ENCODE assay signal across 26 mouse cellular contexts in the genomic region with DNA sequence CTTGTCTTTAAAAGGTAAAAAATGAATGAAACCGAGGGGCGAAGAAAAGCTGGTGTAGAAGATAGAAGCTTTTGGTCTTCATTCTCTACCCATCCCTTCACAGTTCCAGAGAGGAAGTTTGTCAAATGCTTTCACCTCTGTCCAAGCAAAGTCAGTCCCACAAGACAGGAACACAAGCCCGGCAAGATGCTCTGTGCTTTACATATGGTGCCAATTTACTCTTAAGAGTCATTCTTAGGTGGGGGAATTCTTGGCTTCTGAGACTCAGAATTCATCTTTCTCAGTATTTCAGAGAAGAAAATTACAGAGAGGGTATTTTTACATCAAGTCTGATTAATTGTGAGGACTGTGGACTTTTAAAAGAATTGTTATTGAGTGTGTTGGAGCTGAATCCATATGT.
"Had no signal": no experiment of that assay in that cellular context is flagged by ENCODE, and none has a peak within 500 bp of the region (broad histone marks: within the 10 kb centered on the region; RNA-seq: fewer than 3 reads in every experiment).

No protein-coding gene starts in this region.

- H3K27me3 ChIP-seq: heart, embryonic 12.5 days; hindbrain, embryonic 12.5 days; kidney, embryonic 15.5 days; limb, embryonic 13.5 days; limb, embryonic 15.5 days; liver, embryonic 12.5 days had no signal

- H3K4me3 ChIP-seq: heart, adult 2 months; heart, embryonic 12.5 days; hindbrain, embryonic 10.5 days; hindbrain, embryonic 12.5 days; kidney, embryonic 15.5 days; limb, embryonic 13.5 days; limb, embryonic 15.5 days; liver, embryonic 12.5 days had no signal

- H3K36me3 ChIP-seq: heart, embryonic 12.5 days; hindbrain, embryonic 10.5 days; hindbrain, embryonic 12.5 days; kidney, embryonic 15.5 days; limb, embryonic 13.5 days; limb, embryonic 15.5 days; liver, embryonic 12.5 days had no signal

- H3K4me2 ChIP-seq: heart, embryonic 12.5 days; hindbrain, embryonic 12.5 days; hindbrain, embryonic 14.5 days; kidney, embryonic 15.5 days; limb, embryonic 13.5 days; limb, embryonic 15.5 days; liver, embryonic 12.5 days had no signal

- ATAC-seq: hindbrain, embryonic 16.5 days; intestine, embryonic 16.5 days; liver, embryonic 12.5 days had no signal

- H3K4me1 ChIP-seq: heart, embryonic 12.5 days; hindbrain, embryonic 10.5 days; hindbrain, embryonic 12.5 days; kidney, embryonic 15.5 days; limb, embryonic 13.5 days; limb, embryonic 15.5 days; liver, embryonic 12.5 days had no signal

- H3K9me3 ChIP-seq: hindbrain, embryonic 10.5 days; kidney, embryonic 15.5 days; limb, embryonic 13.5 days; limb, embryonic 15.5 days; liver, embryonic 12.5 days had no signal

- H3K27ac ChIP-seq: heart, adult 2 months; hindbrain, embryonic 10.5 days; hindbrain, embryonic 12.5 days; hindbrain, embryonic 14.5 days; kidney, embryonic 15.5 days; kidney, postnatal 0 days; limb, embryonic 13.5 days; limb, embryonic 15.5 days; liver, embryonic 12.5 days; liver, embryonic 14.5 days had no signal

- DNase-seq: gastrocnemius, postnatal 14 days; gastrocnemius, postnatal 36 days; heart, adult 11 months; heart, adult 2 months; heart, postnatal 10 days; heart, postnatal 4 days; kidney, adult 11 months; kidney, adult 2 months; kidney, adult 9 months; kidney, postnatal 14 days; kidney, postnatal 36 days; layer of hippocampus, adult 9-11 months; layer of hippocampus, postnatal 36 days; left cerebral cortex, postnatal 4 days had no signal

- H3K9ac ChIP-seq: heart, embryonic 12.5 days; hindbrain, embryonic 12.5 days; hindbrain, embryonic 14.5 days; kidney, embryonic 15.5 days; limb, embryonic 13.5 days; limb, embryonic 15.5 days; liver, embryonic 12.5 days; liver, embryonic 14.5 days had no signal
